Mouse (Mus musculus) forebrain, embryonic 16.5 days (tissue): ENCODE measurements around the gene Hs3st6. TPM values are rescaled to one million over a fixed set of nuclear protein-coding genes. Genes with fewer than 3 reads are reported as not detected.

Experiments used
- ATAC-seq: fragments of 200-750 bp; cut with Nextera tagmentation; 2 replicates; pipeline ENCODE4 v1.8.0; 2017; ENCODE audit warnings: mild to moderate bottlenecking, moderate library complexity
- H3K27ac ChIP-seq: fragments of 300-500 bp; sonication (generic); 2 replicates; pipeline ENCODE4 v1.5.1; 2014; ENCODE audit warnings: low read length, control low read depth
- H3K27me3 ChIP-seq: fragments of 300-500 bp; sonication (generic); replicated peaks from 2 replicates; pipeline ENCODE4 v1.6.1; 2014; ENCODE audit warnings: low read length; ENCODE audit not compliant: control insufficient read depth, insufficient read depth
- H3K36me3 ChIP-seq: fragments of 300-500 bp; sonication (generic); 2 replicates; pipeline ENCODE4 v1.6.1; 2014; ENCODE audit not compliant: control insufficient read depth, insufficient read depth
- H3K4me1 ChIP-seq: fragments of 300-500 bp; sonication (generic); replicated peaks from 2 replicates; pipeline ENCODE4 v1.6.1; 2014; ENCODE audit warnings: low read length; ENCODE audit not compliant: control insufficient read depth, insufficient read depth
- H3K4me2 ChIP-seq: fragments of 300-500 bp; sonication (generic); 2 replicates; pipeline ENCODE4 v1.6.1; 2014; ENCODE audit warnings: mild to moderate bottlenecking, low read length, control low read depth
- H3K4me3 ChIP-seq: fragments of 300-500 bp; sonication (generic); replicated peaks from 2 replicates; pipeline ENCODE4 v1.5.1; 2014; ENCODE audit warnings: mild to moderate bottlenecking, low read length, control low read depth
- H3K9ac ChIP-seq: fragments of 300-500 bp; sonication (generic); replicated peaks from 2 replicates; pipeline ENCODE4 v1.6.1; 2014; ENCODE audit warnings: low read depth, low read length, control low read depth
- H3K9me3 ChIP-seq: fragments of 300-500 bp; sonication (generic); 2 replicates; pipeline ENCODE4 v1.6.1; 2016; ENCODE audit warnings: low read length; ENCODE audit not compliant: control insufficient read depth
- WGBS: fragments of 180-500 bp; shearing (Covaris S2); extraction: QIAGEN DNeasy Blood & Tissue Kit; methylation state at CpG from one replicate; pipeline ENCODE4 v1.1.7; 2014; 5-methylcytosine and 5-hydroxymethylcytosine counted together
- polyA plus RNA-seq: library from polyadenylated mRNA; unstranded; fragments of >200 nt; fragmentation: Nextera tagmentation; extraction: Ambion mirVana; gene quantifications from 2 replicates; pipeline ENCODE4 v1.2.1, GENCODE M21; 2015

Hs3st6 gene
- polyA plus RNA-seq = 0.32 TPM in 1 of 2 replicates, not detected in the other

DNA sequence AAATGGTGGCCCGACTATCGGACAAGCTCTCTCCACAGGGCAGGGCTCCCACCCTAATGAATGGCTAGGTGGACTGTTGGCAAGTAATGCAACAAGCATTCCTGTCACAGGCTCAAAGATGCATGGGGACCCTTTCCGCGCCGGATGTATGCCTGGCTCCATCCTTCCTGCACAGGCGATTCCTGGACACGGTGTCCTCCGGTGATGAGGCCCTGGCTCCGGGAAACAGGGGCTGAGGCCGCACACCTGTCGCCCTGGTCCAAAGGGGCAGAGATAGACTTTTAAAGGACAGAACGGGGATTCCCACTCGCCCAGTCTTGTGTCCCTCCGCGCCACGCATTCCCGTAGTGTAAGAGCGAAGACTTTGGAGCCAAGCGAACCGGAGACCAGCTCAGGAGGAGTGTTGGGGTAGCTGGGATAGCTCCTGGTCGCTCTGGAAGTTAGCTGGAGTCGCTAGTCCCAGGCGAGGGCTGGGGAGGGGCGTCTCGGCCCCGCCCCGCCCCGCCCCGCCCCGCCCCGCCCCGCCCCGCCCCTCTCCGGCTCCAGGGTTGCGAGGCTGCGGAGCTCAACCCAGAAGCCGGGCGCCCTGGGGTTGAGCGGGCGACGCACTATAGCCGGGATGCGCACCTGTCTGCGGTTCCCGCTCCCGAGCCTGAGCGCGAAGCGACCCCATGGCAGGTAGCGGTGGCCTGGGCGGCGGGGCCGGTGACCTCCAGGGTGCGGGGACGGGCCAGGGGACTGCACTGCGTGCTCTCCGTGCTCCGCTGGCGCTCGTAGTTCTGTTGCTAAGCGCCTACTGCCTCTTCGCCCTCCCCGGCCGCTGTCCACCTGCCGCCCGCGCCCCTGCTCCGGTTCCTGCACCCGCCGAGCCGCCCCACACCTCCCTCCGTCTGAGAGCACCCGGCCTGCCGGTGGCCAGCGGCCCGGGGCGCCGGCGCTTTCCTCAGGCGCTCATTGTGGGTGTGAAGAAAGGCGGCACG is at the start of gene Hs3st6:
Gene Hs3st6 (plus strand): TSS at position 574 of the 980 bp plus-strand sequence.
- Histone ChIP-seq H3K4me1 (peaks cover 13% of the 10 kb centered on the region), H3K27ac (no peak within 1 kb of the TSS), H3K36me3 (no peaks in the 10 kb centered on the region), H3K4me2 (peak within 1 kb of the TSS; percentile 74), H3K9ac (peak within 1 kb of the TSS; percentile 33; the same call in 1 of the 2 replicates), H3K4me3 (peak within 1 kb of the TSS; percentile 45), H3K9me3 (no peaks in the 10 kb centered on the region), H3K27me3 (peaks cover 56% of the 10 kb centered on the region)
- peak; percentile 63 for ATAC-seq
- under 1% methylated on average over 71 of the region's 82 CpGs for WGBS

DNA sequence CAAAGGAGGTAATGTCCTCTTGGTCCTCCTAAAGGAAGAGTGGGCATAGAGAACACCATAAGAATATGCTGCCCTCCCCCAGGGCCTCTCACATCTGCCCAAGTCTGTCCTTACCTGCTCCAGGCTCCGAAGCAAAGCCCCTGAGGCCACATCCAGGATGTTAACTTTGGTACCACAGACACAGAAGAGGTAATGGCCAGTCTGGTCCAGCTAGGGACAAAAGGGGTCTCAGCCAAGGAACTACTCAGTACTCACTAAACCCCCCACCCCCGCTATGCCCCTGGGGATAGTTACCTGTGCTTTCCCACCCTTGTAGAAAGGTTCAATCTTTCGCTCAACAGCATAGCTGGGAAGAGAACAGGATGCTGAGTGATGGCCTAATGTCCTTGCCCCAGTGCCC is 47.0 kb upstream of the Hs3st6 start:
- Histone ChIP-seq H3K36me3 (peaks cover 23% of the 10 kb centered on the region), H3K27ac (no peak overlapping the region), H3K4me3 (no peak overlapping the region), H3K9me3 (no peaks in the 10 kb centered on the region), H3K4me2 (no peak overlapping the region), H3K27me3 (no peaks in the 10 kb centered on the region), H3K4me1 (peaks cover 16% of the 10 kb centered on the region), H3K9ac (no peak overlapping the region)
- WGBS = 96% methylated on average over 3 of the region's 3 CpGs
- no peak for ATAC-seq

DNA sequence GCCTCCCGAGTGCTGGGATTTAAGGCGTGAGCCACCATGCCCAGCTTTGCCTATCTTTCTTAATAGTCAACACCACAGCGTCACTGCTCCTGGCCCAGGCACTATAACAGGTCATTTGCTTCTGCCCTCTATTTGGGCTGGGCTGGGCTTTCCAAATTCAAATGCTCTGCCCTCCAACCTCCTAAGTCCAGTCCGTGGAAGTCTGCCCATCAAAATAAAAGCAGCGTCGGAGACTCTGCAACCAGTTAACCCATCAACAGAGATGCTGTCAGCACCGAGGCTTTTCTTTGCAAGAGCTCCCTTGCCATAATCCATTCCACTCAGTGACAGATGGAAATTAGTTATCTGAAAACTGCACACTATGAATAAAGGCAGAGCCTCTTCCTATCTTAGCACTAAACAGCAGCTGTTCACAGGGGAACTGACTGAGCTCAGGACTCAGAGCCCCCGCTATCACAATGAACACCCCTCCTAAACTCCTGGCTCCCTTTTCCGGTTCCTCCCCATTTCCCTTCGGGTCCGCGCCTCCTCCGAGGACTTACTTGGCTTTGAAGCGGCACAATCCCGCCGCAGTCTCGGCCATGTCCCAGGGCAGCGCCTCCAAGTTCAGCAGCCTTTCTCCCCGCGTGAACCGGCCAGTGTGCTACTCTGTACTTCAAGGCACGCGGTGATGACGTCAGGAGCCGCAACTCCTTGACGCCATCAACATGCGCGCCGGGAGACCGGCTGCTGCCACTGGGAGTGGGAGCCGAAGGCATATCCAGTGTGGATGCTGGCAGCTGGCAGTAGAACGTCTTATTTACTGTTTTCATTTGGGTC is 45.6 kb upstream of the Hs3st6 start, which contains the start of gene Tbl3:
Gene Tbl3 (minus strand): TSS at position 679 of the 819 bp plus-strand sequence.
- Histone ChIP-seq H3K27ac (peak within 1 kb of the TSS; percentile 82), H3K4me2 (peak within 1 kb of the TSS; percentile 92), H3K4me3 (peak within 1 kb of the TSS; percentile 93), H3K36me3 (peaks cover 9% of the 10 kb centered on the region), H3K27me3 (no peaks in the 10 kb centered on the region), H3K9ac (peak within 1 kb of the TSS; percentile 78), H3K9me3 (no peaks in the 10 kb centered on the region), H3K4me1 (peaks cover 16% of the 10 kb centered on the region)
- ATAC-seq = peak; percentile 95
- 3% methylated on average over 32 of the region's 32 CpGs for WGBS

DNA sequence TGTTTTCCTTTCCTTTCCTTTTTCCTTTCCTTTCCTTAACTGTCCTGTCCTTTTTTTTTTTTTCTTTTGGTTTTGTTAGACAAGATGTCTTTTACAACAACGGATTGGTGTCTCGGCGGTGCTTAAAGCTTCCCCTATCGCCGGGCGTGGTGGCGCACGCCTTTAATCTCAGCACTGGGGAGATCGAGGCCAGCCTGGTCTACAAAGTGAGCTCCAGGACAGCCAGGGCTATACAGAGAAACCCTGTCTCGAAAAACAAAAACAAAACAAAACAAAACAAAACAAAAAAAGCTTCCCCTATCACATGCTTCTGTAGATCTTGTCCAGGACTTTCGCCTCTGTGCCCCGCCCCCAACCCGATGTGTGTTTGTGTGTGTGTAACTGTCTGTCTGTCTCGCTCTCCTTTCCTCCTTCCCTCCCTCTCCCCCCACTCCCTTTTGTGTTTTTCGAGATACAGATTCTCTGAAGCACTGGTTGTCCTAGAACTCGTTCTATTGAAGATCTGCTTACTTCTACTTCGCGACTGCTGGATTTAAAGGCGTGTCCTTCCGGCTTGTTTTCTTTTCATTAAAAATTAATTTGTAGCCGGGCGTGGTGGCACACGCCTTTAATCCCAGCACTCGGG is 44.9 kb upstream of the Hs3st6 start:
- H3K27ac ChIP-seq = peak overlapping the region; percentile 82
- 6% methylated on average over 24 of the region's 24 CpGs for WGBS
- no peaks in the 10 kb centered on the region for H3K27me3 ChIP-seq
- peaks cover 8% of the 10 kb centered on the region for H3K36me3 ChIP-seq
- ATAC-seq = peak; percentile 53
- H3K9me3 ChIP-seq = no peaks in the 10 kb centered on the region
- H3K9ac ChIP-seq = peak overlapping the region; percentile 78
- H3K4me1 ChIP-seq = peaks cover 16% of the 10 kb centered on the region
- H3K4me3 ChIP-seq = peak overlapping the region; percentile 93
- H3K4me2 ChIP-seq = peak overlapping the region; percentile 92

DNA sequence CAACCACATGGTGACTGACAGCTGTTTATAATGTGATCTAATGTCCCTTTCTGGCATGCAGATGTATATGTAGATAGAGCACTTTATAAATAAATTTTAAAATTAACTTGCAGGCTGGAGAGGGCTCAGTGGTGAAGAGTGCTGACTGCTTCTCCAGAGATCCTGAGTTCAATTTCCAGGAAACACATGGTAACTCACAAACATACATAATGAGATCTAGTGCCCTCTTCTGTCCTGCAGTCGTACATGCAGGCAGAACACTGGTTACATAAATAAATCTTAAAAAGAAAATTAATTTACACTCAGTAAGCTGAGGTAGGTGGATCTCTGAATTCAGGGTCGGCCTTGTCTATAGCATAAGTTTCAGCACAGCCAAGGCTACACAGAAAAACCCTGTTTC is 44.1 kb upstream of the Hs3st6 start:
- 26% methylated on average over 2 of the region's 2 CpGs for WGBS
- H3K36me3 ChIP-seq = peaks cover 8% of the 10 kb centered on the region
- peaks cover 16% of the 10 kb centered on the region for H3K4me1 ChIP-seq
- no peak overlapping the region for H3K9ac ChIP-seq
- H3K27me3 ChIP-seq = no peaks in the 10 kb centered on the region
- H3K9me3 ChIP-seq = no peaks in the 10 kb centered on the region
- no peak overlapping the region for H3K4me3 ChIP-seq
- no peak overlapping the region for H3K4me2 ChIP-seq
- ATAC-seq = no peak
- no peak overlapping the region for H3K27ac ChIP-seq

DNA sequence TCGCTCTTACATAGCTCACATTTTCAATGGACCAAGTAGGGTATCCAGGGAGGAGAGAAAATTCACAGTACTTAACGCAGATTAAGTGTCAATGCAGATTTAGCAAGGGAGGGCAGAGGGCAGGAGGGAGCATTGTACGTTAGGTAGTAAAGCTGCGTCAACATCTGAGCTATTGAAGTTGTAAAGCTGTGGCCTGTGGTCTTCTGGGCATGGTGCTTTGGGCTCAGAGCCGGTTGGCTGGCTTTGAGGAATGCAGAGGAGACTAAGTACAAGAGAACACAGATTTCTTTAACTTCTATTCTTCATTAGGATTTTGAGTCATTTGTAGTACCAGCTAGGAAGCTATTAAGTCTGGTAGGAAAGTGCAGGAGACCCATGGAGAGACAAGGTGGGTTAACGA is 37.2 kb upstream of the Hs3st6 start:
- Histone ChIP-seq H3K27ac (no peak overlapping the region), H3K9me3 (no peaks in the 10 kb centered on the region), H3K9ac (no peak overlapping the region), H3K27me3 (no peaks in the 10 kb centered on the region), H3K36me3 (no peaks in the 10 kb centered on the region), H3K4me3 (no peak overlapping the region), H3K4me2 (no peak overlapping the region), H3K4me1 (peaks cover 5% of the 10 kb centered on the region)
- 42% methylated on average over 6 of the region's 6 CpGs for WGBS
- no peak for ATAC-seq

DNA sequence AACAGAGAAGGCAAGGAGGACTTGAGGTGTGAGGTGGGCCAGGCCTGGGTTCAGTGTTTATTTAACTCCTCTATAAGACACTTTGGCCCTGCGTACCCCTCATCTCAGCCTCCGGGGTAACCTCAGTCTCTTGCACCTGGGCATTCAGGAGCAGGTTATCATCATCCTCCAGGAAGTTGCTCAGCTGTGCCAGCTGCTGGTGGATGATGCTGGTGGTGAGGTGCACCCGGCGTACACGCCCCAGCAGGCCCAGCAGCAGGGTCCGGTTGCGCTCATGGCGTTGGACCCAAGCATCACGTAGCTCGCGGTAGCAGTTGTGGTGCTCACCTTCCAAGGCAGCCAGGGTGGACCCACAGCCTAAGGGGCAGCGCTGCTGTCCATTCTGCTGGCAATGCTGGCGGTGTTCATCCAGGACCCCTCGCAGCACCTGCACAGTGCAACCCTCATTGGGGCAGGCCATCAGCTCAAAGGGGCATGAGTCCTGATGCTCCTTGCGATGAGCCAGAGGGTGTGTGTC is 36.6 kb upstream of the Hs3st6 start:
- no peak for ATAC-seq
- no peaks in the 10 kb centered on the region for H3K27me3 ChIP-seq
- no peak overlapping the region for H3K4me2 ChIP-seq
- WGBS = 97% methylated on average over 15 of the region's 15 CpGs
- no peaks in the 10 kb centered on the region for H3K9me3 ChIP-seq
- no peak overlapping the region for H3K9ac ChIP-seq
- H3K4me1 ChIP-seq = peaks cover 11% of the 10 kb centered on the region
- H3K27ac ChIP-seq = no peak overlapping the region
- no peak overlapping the region for H3K4me3 ChIP-seq
- H3K36me3 ChIP-seq = no peaks in the 10 kb centered on the region

DNA sequence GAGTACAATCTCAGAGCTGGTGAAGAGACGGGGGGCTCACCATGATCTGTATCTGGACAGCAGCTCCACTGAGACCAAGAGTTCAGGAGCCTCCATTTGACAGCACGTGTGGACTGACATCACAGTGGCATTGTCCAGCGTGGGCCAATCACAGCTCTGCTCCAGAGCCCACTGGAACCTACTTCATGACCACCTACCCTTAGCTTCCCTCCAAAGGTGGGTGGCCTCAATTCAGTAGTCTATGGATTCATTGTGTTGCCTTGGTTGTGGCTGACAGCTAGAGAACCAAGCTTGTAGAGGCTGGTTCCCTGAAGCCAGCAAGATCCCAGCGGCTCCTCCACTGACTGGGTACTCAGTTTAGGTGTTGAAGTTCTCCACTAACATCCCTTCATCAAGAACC is 34.8 kb upstream of the Hs3st6 start, which contains the start of the genes Rnf151 and Rps2:
Gene Rnf151 (minus strand): TSS at position 121 of the 400 bp plus-strand sequence.
Gene Rps2 (plus strand): TSS at position 174 of the 400 bp plus-strand sequence.
- Histone ChIP-seq H3K4me2 (peak within 1 kb of the TSS; percentile 62), H3K36me3 (peaks cover 7% of the 10 kb centered on the region), H3K4me1 (peaks cover 25% of the 10 kb centered on the region), H3K27ac (no peak within 1 kb of the TSS), H3K4me3 (peak within 1 kb of the TSS; percentile 92), H3K9me3 (no peaks in the 10 kb centered on the region), H3K9ac (no peak within 1 kb of the TSS), H3K27me3 (no peaks in the 10 kb centered on the region)
- 80% methylated on average over 4 of the region's 4 CpGs for WGBS
- ATAC-seq = no peak
